Mouse (Mus musculus) midbrain, embryonic 12.5 days (tissue): Measurements from ENCODE around the gene Adgrf5. TPM values are rescaled to one million over a fixed set of nuclear protein-coding genes. Genes with fewer than 3 reads are reported as not detected.
A peak's percentile ranks its signal among the peaks of the same experiment; 100 is the strongest.
"Not testable (repeated sequence)": the region's sequence is repeated elsewhere in the genome, so short reads cannot be mapped to it uniquely, and the experiment has no call there.

Experiments used
- ATAC-seq: fragments of 200-750 bp; cut with Nextera tagmentation; 2 replicates; pipeline ENCODE4 v1.8.0; 2017; ENCODE audit warnings: low read depth, moderate TSS enrichment, moderate library complexity; ENCODE audit not compliant: low FRiP score
- H3K27ac ChIP-seq: fragments of 300-500 bp; sonication (generic); replicated peaks from 2 replicates; pipeline ENCODE4 v1.5.1; 2016; ENCODE audit warnings: mild to moderate bottlenecking
- H3K27me3 ChIP-seq: fragments of 300-500 bp; sonication (generic); 2 replicates; pipeline ENCODE4 v1.6.1; 2016; ENCODE audit warnings: mild to moderate bottlenecking
- H3K36me3 ChIP-seq: fragments of 300-500 bp; sonication (generic); 2 replicates; pipeline ENCODE4 v1.6.1; 2016
- H3K4me1 ChIP-seq: fragments of 300-500 bp; sonication (generic); 2 replicates; pipeline ENCODE4 v1.6.1; 2016
- H3K4me2 ChIP-seq: fragments of 300-500 bp; sonication (generic); replicated peaks from 2 replicates; pipeline ENCODE4 v1.6.1; 2016; ENCODE audit warnings: mild to moderate bottlenecking, moderate library complexity
- H3K4me3 ChIP-seq: fragments of 300-500 bp; sonication (generic); 2 replicates; pipeline ENCODE4 v1.5.1; 2016; ENCODE audit warnings: mild to moderate bottlenecking
- H3K9ac ChIP-seq: fragments of 300-500 bp; sonication (generic); replicated peaks from 2 replicates; pipeline ENCODE4 v1.6.1; 2016; ENCODE audit warnings: mild to moderate bottlenecking, moderate library complexity
- H3K9me3 ChIP-seq: fragments of 300-500 bp; sonication (generic); 2 replicates; pipeline ENCODE4 v1.6.1; 2016; ENCODE audit warnings: mild to moderate bottlenecking
- WGBS: fragments of 180-500 bp; shearing (Covaris S2); methylation state at CpG from one replicate; pipeline ENCODE4 v1.1.7; 2016; 5-methylcytosine and 5-hydroxymethylcytosine counted together
- polyA plus RNA-seq: library from polyadenylated mRNA; unstranded; fragments of >200 nt; fragmentation: Nextera tagmentation; extraction: Ambion mirVana; gene quantifications from 2 replicates; pipeline ENCODE4 v1.2.1, GENCODE M21; 2016

The Adgrf5 gene
- 9.7 and 10.6 TPM in 2 replicates for polyA plus RNA-seq

DNA sequence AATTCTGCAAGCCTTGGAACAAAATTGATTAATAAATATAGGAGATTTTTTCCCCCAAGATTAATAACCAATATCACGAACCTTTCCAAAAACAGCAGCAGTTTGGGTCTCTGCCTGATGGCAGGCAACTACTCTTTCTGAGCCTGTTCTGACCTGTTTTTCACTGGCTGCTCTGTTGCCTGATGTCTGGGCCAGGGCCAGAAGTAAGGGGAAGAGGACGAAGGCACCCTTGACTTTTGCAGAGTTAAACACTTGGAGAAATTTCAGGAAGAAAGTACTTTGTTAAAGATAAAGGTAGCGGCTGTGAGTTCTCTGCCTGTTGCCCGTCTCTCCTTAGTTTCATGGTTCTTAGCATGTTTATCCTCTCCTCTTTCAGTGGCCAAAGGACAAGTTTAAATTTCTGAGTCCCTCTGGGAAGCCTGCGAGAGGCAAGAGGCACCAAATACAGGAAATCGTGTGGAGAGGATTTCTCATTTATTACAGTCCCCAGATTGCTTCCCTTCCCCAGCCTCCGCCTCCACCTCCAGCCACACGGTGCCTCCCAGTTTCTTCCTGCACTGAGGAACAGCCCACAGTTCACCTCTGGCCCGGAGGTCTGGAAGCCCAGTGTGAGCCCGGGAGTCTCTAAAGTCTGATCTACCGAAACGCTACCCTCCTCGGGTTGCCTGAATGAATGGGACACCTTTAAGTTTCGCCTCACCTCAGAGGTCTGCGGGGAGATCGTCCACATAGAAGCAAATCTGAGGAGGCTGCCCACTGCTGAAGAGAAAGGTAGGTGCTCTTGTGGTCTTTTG lies at the start of gene Adgrf5:
Adgrf5 (plus strand) TSS at position 626 of the 794 bp plus-strand sequence.
- Histone ChIP-seq H3K27ac (no peak within 1 kb of the TSS), H3K4me2 (no peak within 1 kb of the TSS), H3K9ac (no peak within 1 kb of the TSS), H3K36me3 (no peaks in the 10 kb centered on the region), H3K4me1 (peaks cover 12% of the 10 kb centered on the region), H3K27me3 (no peaks in the 10 kb centered on the region), H3K9me3 (no peaks in the 10 kb centered on the region), H3K4me3 (no peak within 1 kb of the TSS)
- WGBS, result 74% methylated on average over 16 of the region's 16 CpGs
- no peak for ATAC-seq

- H3K36me3 ChIP-seq, result no peaks in the 10 kb centered on the region
- peaks cover 14% of the 10 kb centered on the region for H3K4me1 ChIP-seq
- peak overlapping the region; percentile 78; the same call in 1 of the 2 replicates for H3K27ac ChIP-seq
- H3K9me3 ChIP-seq, result no peaks in the 10 kb centered on the region
- peak overlapping the region; percentile 59 for H3K4me2 ChIP-seq
- 45% methylated on average over 7 of the region's 7 CpGs for WGBS
- ATAC-seq, result peak; percentile 53
- no peak overlapping the region for H3K4me3 ChIP-seq
- peaks cover 3% of the 10 kb centered on the region; the same call in 1 of the 2 replicates for H3K27me3 ChIP-seq
- no peak overlapping the region for H3K9ac ChIP-seq
These were observed 34.1 kb upstream of the Adgrf5 start for GRCm38 (mm10) chr17:43325986-43326671.

GRCm38 (mm10) chr17:43326726-43327700 lies 33.2 kb upstream of the Adgrf5 start:
- Histone ChIP-seq H3K36me3 (no peaks in the 10 kb centered on the region), H3K4me3 (peak overlapping the region; percentile 38), H3K4me2 (peak overlapping the region; percentile 59), H3K4me1 (peaks cover 14% of the 10 kb centered on the region), H3K27ac (peak overlapping the region; percentile 78), H3K9ac (peak overlapping the region; percentile 59), H3K9me3 (no peaks in the 10 kb centered on the region), H3K27me3 (peaks cover 3% of the 10 kb centered on the region; the same call in 1 of the 2 replicates)
- peak; percentile 92 for ATAC-seq
- WGBS, result 8% methylated on average over 29 of the region's 29 CpGs

DNA sequence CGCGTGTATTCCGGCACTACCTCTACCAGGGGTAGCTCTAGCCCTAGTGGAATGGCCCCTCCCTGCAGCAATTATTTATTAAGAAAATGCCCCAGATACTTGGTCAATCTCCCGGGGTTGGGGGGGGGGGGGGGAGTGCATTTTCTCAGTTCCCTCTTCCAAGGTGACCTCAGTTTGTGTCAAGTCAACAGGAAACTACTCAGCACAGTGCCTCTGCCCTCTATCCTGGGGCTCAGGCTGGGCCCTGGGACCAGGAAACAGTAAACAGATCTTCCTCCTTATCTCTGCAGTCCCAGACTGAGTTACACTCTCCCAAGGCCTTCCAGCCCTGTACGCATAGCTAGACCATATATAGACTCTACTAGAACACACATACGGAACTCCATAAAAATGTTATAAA lies 32.4 kb upstream of the Adgrf5 start:
- 75% methylated on average over 6 of the region's 6 CpGs for WGBS
- Histone ChIP-seq H3K4me2 (peak overlapping the region; percentile 59; the same call in 1 of the 2 replicates), H3K27ac (no peak overlapping the region), H3K27me3 (peaks cover 3% of the 10 kb centered on the region; the same call in 1 of the 2 replicates), H3K36me3 (no peaks in the 10 kb centered on the region), H3K4me1 (peaks cover 14% of the 10 kb centered on the region), H3K4me3 (no peak overlapping the region), H3K9ac (0 out of 2 replicates have a peak overlapping the region, but pooled peaks have one; percentile 59), H3K9me3 (no peaks in the 10 kb centered on the region)
- ATAC-seq, result no peak

DNA sequence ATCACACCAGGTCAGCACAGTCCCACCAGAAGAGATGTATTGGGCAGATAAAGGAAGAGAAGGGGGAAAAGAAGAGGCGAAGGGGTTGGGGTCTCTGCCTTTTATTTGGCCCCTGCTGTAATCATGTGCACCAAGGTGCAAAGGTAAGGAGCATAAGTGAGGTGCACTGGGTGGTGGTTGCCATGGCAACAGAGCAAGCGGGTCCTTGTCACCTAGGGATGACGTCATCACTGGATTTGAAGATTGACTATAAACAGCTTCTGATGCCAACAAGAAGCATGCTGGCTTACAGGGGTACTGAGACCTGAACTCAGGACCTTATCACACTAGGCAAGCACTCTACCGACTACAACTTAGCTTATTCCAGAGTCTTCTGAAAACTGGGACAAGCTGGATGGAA lies 31.0 kb upstream of the Adgrf5 start:
- WGBS, result 90% methylated on average over 4 of the region's 4 CpGs

GRCm38 (mm10) chr17:43329761-43330183 lies 30.5 kb upstream of the Adgrf5 start:
- no peak overlapping the region for H3K27ac ChIP-seq
- peaks cover 14% of the 10 kb centered on the region for H3K4me1 ChIP-seq
- H3K36me3 ChIP-seq, result no peaks in the 10 kb centered on the region
- H3K27me3 ChIP-seq, result peaks cover 3% of the 10 kb centered on the region; the same call in 1 of the 2 replicates
- ATAC-seq, result no peak
- H3K9me3 ChIP-seq, result no peaks in the 10 kb centered on the region
- WGBS, result 87% methylated on average over 7 of the region's 7 CpGs
- no peak overlapping the region for H3K9ac ChIP-seq
- H3K4me3 ChIP-seq, result no peak overlapping the region
- H3K4me2 ChIP-seq, result no peak overlapping the region

More for the DNA sequence above, 31.0 kb upstream of the Adgrf5 start:
- Histone ChIP-seq H3K4me3 (no peak overlapping the region), H3K27ac (no peak overlapping the region), H3K36me3 (no peaks in the 10 kb centered on the region), H3K9ac (no peak overlapping the region), H3K4me1 (peaks cover 14% of the 10 kb centered on the region), H3K27me3 (peaks cover 3% of the 10 kb centered on the region; the same call in 1 of the 2 replicates), H3K4me2 (no peak overlapping the region), H3K9me3 (no peaks in the 10 kb centered on the region)
- ATAC-seq, result no peak

DNA sequence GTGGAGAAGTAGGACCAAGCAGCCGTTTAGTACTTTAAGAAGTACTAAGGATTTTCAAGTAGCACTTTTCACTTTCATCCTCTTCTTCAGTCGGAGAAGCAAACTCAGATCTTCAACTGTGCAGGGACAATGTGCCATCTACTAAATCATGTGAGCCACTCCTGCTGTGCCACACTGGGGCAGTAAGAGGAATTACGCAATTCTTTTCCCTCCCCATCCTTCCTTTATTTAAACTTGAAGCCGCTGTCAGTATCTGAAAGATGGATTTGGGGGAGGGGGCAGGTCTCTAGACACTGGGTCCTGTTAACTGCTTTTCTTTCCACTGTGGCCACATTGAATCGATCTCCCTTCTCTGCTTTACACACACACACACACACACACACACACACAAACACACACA lies 27.6 kb upstream of the Adgrf5 start:
- Histone ChIP-seq H3K27ac (no peak overlapping the region), H3K4me1 (no peaks in the 10 kb centered on the region), H3K9me3 (no peaks in the 10 kb centered on the region), H3K9ac (no peak overlapping the region), H3K4me3 (no peak overlapping the region), H3K27me3 (no peaks in the 10 kb centered on the region), H3K4me2 (no peak overlapping the region), H3K36me3 (no peaks in the 10 kb centered on the region)
- 50% methylated on average over 5 of the region's 5 CpGs for WGBS
- 0 out of 2 replicates have a peak, but pooled peaks have one; percentile 32 for ATAC-seq

GRCm38 (mm10) chr17:43334074-43334473 lies 26.2 kb upstream of the Adgrf5 start:
- no peak for ATAC-seq
- 88% methylated on average over 9 of the region's 9 CpGs for WGBS

GRCm38 (mm10) chr17:43337643-43338042 lies 22.6 kb upstream of the Adgrf5 start:
- no peak overlapping the region for H3K4me3 ChIP-seq
- no peaks in the 10 kb centered on the region for H3K36me3 ChIP-seq
- no peak overlapping the region for H3K9ac ChIP-seq
- ATAC-seq, result no peak
- no peaks in the 10 kb centered on the region for H3K27me3 ChIP-seq
- H3K4me2 ChIP-seq, result no peak overlapping the region
- H3K27ac ChIP-seq, result no peak overlapping the region
- H3K4me1 ChIP-seq, result no peaks in the 10 kb centered on the region
- no peaks in the 10 kb centered on the region for H3K9me3 ChIP-seq
- WGBS, result 73% methylated on average over 2 of the region's 2 CpGs

More at GRCm38 (mm10) chr17:43334074-43334473, 26.2 kb upstream of the Adgrf5 start:
- no peak overlapping the region for H3K4me2 ChIP-seq
- H3K9ac ChIP-seq, result no peak overlapping the region
- H3K27me3 ChIP-seq, result no peaks in the 10 kb centered on the region
- no peak overlapping the region for H3K27ac ChIP-seq
- no peaks in the 10 kb centered on the region for H3K9me3 ChIP-seq
- H3K36me3 ChIP-seq, result no peaks in the 10 kb centered on the region
- no peaks in the 10 kb centered on the region for H3K4me1 ChIP-seq
- no peak overlapping the region for H3K4me3 ChIP-seq

GRCm38 (mm10) chr17:43338279-43338678 lies 22.0 kb upstream of the Adgrf5 start:
- Histone ChIP-seq H3K27me3 (no peaks in the 10 kb centered on the region), H3K4me1 (no peaks in the 10 kb centered on the region), H3K4me2 (no peak overlapping the region), H3K36me3 (no peaks in the 10 kb centered on the region), H3K27ac (no peak overlapping the region), H3K4me3 (no peak overlapping the region), H3K9me3 (no peaks in the 10 kb centered on the region), H3K9ac (no peak overlapping the region)
- WGBS, result 81% methylated on average over 3 of the region's 3 CpGs
- no peak for ATAC-seq

- H3K4me3 ChIP-seq, H3K27me3 ChIP-seq, H3K36me3 ChIP-seq, H3K27ac ChIP-seq, H3K4me2 ChIP-seq, H3K4me1 ChIP-seq, ATAC-seq, H3K9ac ChIP-seq, H3K9me3 ChIP-seq: not testable (repeated sequence)
- 93% methylated on average over 2 of the region's 2 CpGs for WGBS
These were observed 13.8 kb upstream of the Adgrf5 start for GRCm38 (mm10) chr17:43346499-43346898.
